Mouse (Mus musculus): ENCODE measurements at regions not wholly inside any gene's neighbourhood (a gene's known extent, or its start where the extent isn't known, plus 50 kb on each side); places are given as distances from the start of the nearest gene placed in this dataset.

DNA sequence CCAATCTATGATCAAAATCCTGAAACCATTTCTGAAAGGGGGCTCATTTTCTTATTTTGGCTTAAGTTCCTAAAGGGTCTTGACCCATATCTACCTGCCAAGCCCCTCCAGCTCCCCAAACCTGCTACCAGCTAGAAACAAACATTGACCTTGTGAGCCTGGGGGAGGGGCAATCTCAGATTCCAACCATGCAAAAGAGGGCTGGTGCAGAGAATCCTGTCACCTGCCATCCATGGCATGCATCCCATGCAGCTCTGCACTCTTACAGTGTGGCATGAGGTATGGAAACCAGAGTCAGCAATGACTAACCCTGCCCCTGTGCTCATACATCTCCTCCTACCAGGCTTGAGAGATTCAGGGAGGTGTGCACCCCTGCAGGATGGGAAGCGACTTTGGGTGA, 90.3 kb upstream of the Kdm8 start:
- Histone ChIP-seq H3K79me2 (ENCODE audit: control insufficient read depth, insufficient read depth, low read length, poor library complexity) (no peaks in the 10 kb centered on the region), H3K36me3 (ENCODE audit: control insufficient read depth in 1 of 2, insufficient read depth in 2 of 2, low read length in 2 of 2) (no peaks in the 10 kb centered on the region), H3K27me3 (ENCODE audit: control insufficient read depth in 1 of 2, insufficient read depth in 2 of 2, low read length in 2 of 2) (no peaks in the 10 kb centered on the region), H3K9ac (ENCODE audit: control insufficient read depth, low read depth, low read length, poor library complexity, severe bottlenecking) (no peak overlapping the region), H3K4me3 (ENCODE audit: control insufficient read depth in 1 of 2, insufficient read depth in 1 of 2, low read depth in 2 of 2, low read length in 2 of 2) (no peak overlapping the region), H3K9me3 (replicated peaks; ENCODE audit: insufficient read depth, low read length) (no peaks in the 10 kb centered on the region), H3K4me1 (ENCODE audit: control insufficient read depth in 1 of 2, insufficient read depth in 2 of 2, low read length in 2 of 2) (no peaks in the 10 kb centered on the region), H3K27ac (ENCODE audit: control insufficient read depth, low read depth, low read length) (no peak overlapping the region)
- no peak for DNase-seq (ENCODE audit: low read depth, low spot score)
- TF ChIP-seq EP300 (IDR thresholded peaks at IDR 0.05; ENCODE audit: low read depth in 1 of 2, low read length in 2 of 2) (no peak), RCOR1 (IDR thresholded peaks at IDR 0.05; ENCODE audit: low read depth, low read length) (no peak), TCF12 (IDR thresholded peaks at IDR 0.05; ENCODE audit: low read depth, low read length) (no peak)

DNA sequence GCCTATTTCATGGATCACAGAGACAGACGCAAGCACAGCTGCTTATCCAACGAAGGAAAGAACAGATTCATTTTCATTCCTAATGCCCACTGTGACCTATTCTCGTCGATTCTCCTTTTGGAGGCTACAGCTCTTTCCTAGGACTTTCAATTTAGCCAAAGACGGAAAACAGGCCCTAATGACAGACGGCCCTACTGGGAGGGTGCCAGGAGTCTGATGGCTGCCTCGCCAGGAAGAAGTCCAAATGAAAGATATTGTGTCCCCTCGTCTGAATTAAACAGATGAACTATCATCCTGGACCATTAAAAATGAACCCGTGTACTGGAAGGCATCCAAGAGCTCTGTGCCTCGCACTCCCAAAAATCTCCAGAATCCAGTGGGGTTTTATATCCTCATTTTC, 89.5 kb upstream of the Kdm8 start:
- no peak for DNase-seq (ENCODE audit: low read depth, low spot score)
- H3K79me2 ChIP-seq (ENCODE audit: control insufficient read depth, insufficient read depth, low read length, poor library complexity): no peaks in the 10 kb centered on the region
- H3K36me3 ChIP-seq (ENCODE audit: control insufficient read depth in 1 of 2, insufficient read depth in 2 of 2, low read length in 2 of 2): no peaks in the 10 kb centered on the region
- no peaks in the 10 kb centered on the region for H3K9me3 ChIP-seq (replicated peaks; ENCODE audit: insufficient read depth, low read length)
- TF ChIP-seq POLR2AphosphoS5 (IDR thresholded peaks at IDR 0.05; ENCODE audit: borderline replicate concordance, low read depth, low read length) (no peak), USF1 (IDR thresholded peaks at IDR 0.05; ENCODE audit: low read depth, low read length) (no peak), MAZ (IDR thresholded peaks at IDR 0.05; ENCODE audit: low read depth, low read length) (no peak), HCFC1 (IDR thresholded peaks at IDR 0.05; ENCODE audit: low read depth, low read length) (no peak), RCOR1 (IDR thresholded peaks at IDR 0.05; ENCODE audit: low read depth, low read length) (no peak), MYB (IDR thresholded peaks at IDR 0.05; ENCODE audit: low read depth, low read length) (no peak), ZC3H11A (IDR thresholded peaks at IDR 0.05; ENCODE audit: low read depth, low read length) (no peak), ZMIZ1 (IDR thresholded peaks at IDR 0.05; ENCODE audit: low read depth, low read length) (no peak), MAFK (IDR thresholded peaks at IDR 0.05; ENCODE audit: borderline replicate concordance, low read depth, low read length) (no peak), JUND (IDR thresholded peaks at IDR 0.05; ENCODE audit: low read depth, low read length) (no peak)
- no peak overlapping the region for H3K4me3 ChIP-seq (ENCODE audit: control insufficient read depth in 1 of 2, insufficient read depth in 1 of 2, low read depth in 2 of 2, low read length in 2 of 2)
- H3K27ac ChIP-seq (ENCODE audit: control insufficient read depth, low read depth, low read length): no peak overlapping the region
- H3K4me1 ChIP-seq (ENCODE audit: control insufficient read depth in 1 of 2, insufficient read depth in 2 of 2, low read length in 2 of 2): no peaks in the 10 kb centered on the region
- no peaks in the 10 kb centered on the region for H3K27me3 ChIP-seq (ENCODE audit: control insufficient read depth in 1 of 2, insufficient read depth in 2 of 2, low read length in 2 of 2)
- H3K9ac ChIP-seq (ENCODE audit: control insufficient read depth, low read depth, low read length, poor library complexity, severe bottlenecking): no peak overlapping the region

DNA sequence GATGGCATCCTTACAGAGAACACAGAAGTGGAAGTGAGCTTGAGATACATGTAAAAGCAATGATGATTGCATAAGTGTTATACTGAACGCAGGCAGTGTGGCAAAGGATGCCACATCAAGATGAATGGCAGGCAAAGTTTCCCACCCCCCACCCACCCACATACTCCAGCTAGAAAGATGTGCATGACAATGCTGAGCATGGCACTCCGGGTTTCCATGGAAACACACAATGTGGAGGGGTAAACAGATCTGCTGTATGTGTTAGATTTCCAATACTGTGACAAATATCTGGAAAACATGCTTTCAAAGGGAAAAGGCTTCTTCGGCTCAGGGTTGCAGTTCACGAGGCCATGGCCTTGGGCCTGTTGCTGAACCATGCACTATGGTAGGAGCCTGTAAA, 86.5 kb upstream of the Kdm8 start:
- Histone ChIP-seq H3K36me3 (ENCODE audit: control insufficient read depth in 1 of 2, insufficient read depth in 2 of 2, low read length in 2 of 2) (no peaks in the 10 kb centered on the region), H3K9ac (ENCODE audit: control insufficient read depth, low read depth, low read length, poor library complexity, severe bottlenecking) (no peak overlapping the region), H3K4me3 (ENCODE audit: control insufficient read depth in 1 of 2, insufficient read depth in 1 of 2, low read depth in 2 of 2, low read length in 2 of 2) (no peak overlapping the region), H3K9me3 (replicated peaks; ENCODE audit: insufficient read depth, low read length) (no peaks in the 10 kb centered on the region), H3K27ac (ENCODE audit: control insufficient read depth, low read depth, low read length) (no peak overlapping the region), H3K4me1 (ENCODE audit: control insufficient read depth in 1 of 2, insufficient read depth in 2 of 2, low read length in 2 of 2) (no peaks in the 10 kb centered on the region), H3K79me2 (ENCODE audit: control insufficient read depth, insufficient read depth, low read length, poor library complexity) (no peaks in the 10 kb centered on the region), H3K27me3 (ENCODE audit: control insufficient read depth in 1 of 2, insufficient read depth in 2 of 2, low read length in 2 of 2) (no peaks in the 10 kb centered on the region)
- no peak for DNase-seq (ENCODE audit: low read depth, low spot score)
- TF ChIP-seq MAX (IDR thresholded peaks at IDR 0.05; ENCODE audit: low read length): no peak
- no peak for TF ChIP-seq SMC3 (IDR thresholded peaks at IDR 0.05; ENCODE audit: low read depth, low read length)
- TF ChIP-seq ZNF384 (IDR thresholded peaks at IDR 0.05; ENCODE audit: low read depth, low read length): no peak
- TF ChIP-seq BHLHE40 (IDR thresholded peaks at IDR 0.05; ENCODE audit: borderline replicate concordance, low read depth, low read length): no peak
- no peak for TF ChIP-seq CTCF (IDR thresholded peaks at IDR 0.05 in 2 of 3, conservative IDR thresholded peaks at IDR 0.05 in 1 of 3; ENCODE audit: control insufficient read depth in 1 of 3, insufficient read depth in 1 of 3, low read depth in 2 of 3, low read length in 3 of 3, poor library complexity in 1 of 3, severe bottlenecking in 1 of 3)
- no peak for TF ChIP-seq TCF12 (IDR thresholded peaks at IDR 0.05; ENCODE audit: low read depth, low read length)
- no peak for TF ChIP-seq SIN3A (IDR thresholded peaks at IDR 0.05; ENCODE audit: low read length)
- TF ChIP-seq MEF2A (IDR thresholded peaks at IDR 0.05; ENCODE audit: extremely low read depth, insufficient replicate concordance, low read depth, low read length, poor library complexity, severe bottlenecking): no peak
- TF ChIP-seq ZMIZ1 (IDR thresholded peaks at IDR 0.05; ENCODE audit: low read depth, low read length): no peak
- no peak for TF ChIP-seq CHD1 (IDR thresholded peaks at IDR 0.05; ENCODE audit: low read depth, low read length)
- TF ChIP-seq TAL1 (IDR thresholded peaks at IDR 0.05; ENCODE audit: low read length): no peak
- no peak for TF ChIP-seq JUND (IDR thresholded peaks at IDR 0.05; ENCODE audit: low read depth, low read length)
- no peak for TF ChIP-seq ETS1 (IDR thresholded peaks at IDR 0.05; ENCODE audit: low read depth, low read length)
- no peak for TF ChIP-seq NELFE (IDR thresholded peaks at IDR 0.05; ENCODE audit: low read depth, low read length)
- no peak for TF ChIP-seq ZKSCAN1 (IDR thresholded peaks at IDR 0.05; ENCODE audit: low read depth, low read length)
- TF ChIP-seq RAD21 (IDR thresholded peaks at IDR 0.05; ENCODE audit: low read depth, low read length): no peak
- no peak for TF ChIP-seq E2F4 (IDR thresholded peaks at IDR 0.05; ENCODE audit: borderline replicate concordance, low read depth, low read length)
- TF ChIP-seq MYC (IDR thresholded peaks at IDR 0.05; ENCODE audit: low read depth, low read length): no peak

All from MEL (cell line).